Mouse (Mus musculus) neural tube, embryonic 10.5 days (tissue): ENCODE data around the gene Pde10a.

ENCODE experiments used
- DNase-seq: peaks from one replicate; pipeline ENCODE4 v3.0.0-alpha.2; 2017; ENCODE audit warnings: low spot score; ENCODE audit errors: extremely low spot score

The Pde10a gene

DNA sequence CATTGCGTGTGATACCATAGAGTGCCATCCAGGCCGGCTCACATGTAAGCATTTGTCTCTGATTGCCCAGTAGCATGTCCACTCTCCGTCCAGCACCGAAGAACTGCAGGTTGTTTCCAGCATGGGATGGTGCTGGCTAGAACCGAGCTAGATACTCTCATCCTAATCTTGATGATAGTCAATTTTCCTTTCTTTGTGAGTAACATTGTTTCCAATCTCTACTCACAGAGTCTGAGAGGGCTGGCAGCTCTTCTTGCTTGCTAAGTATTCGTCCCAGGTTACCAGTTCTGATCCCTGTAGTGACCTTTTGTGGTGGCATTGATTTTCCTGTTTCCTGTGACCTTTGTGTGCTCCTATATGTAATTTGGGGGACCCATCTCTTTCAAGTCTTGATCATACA, 356.5 kb downstream of the Pde10a start:
- DNase-seq, result no peak

DNA sequence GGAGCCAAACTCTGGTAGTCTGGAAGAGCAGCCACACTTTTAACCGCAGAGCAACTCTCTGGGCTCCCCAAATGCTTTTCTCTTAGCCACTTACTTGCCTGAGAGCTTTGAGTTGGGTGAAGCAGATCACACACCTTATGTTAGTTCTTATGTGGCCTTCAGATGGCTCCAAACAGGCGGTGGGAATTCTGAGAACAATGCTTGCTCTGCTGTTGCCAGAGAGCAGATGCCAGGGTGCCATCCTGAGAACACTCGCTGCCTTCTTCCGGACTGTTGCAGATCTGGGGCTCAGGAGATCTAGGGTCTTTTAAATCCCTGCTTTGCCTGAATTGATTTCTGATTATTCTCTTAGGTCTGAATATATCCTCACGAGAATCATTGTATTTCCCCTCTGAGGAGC, 359.5 kb downstream of the Pde10a start:
- no peak for DNase-seq

DNA sequence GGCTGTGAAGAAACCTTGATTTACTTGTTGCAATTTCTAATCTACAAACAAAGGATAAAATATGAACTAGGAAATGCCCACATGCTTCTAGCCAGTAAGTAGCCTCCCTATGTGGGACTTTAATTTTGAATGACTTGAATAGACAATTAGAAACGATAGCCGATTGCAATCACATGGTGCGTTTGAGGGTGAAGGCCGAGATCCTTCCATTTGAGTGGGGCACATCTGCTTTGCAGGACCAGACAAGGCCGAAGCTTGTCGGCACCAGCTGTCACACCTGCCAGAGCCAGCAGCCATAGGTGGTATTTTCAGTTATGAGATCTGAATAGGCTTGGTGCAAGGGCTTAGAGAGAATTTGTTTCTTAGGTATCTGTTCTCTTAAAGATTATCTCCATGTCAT, 360.7 kb downstream of the Pde10a start:
- DNase-seq, result no peak

DNA sequence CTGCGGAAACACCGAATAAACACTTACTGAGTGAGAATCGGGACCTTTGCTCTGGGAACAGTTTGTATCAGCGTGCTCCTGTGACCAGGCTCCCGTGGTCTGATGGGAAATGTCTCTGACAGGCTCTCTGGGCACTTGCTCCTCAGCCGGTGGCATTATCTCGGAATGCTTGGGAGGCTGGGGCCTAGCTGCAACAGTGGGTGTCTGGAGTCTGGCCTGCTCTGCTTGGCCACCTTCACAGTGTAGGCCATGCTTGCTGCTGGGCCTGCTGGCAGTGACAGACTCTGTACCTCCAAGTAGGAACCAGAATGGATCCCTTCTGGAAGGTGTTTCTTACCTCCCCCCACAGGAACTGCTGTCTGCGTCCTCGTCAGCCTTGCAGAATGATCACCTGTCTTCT, 362.9 kb downstream of the Pde10a start:
- DNase-seq, result no peak

DNA sequence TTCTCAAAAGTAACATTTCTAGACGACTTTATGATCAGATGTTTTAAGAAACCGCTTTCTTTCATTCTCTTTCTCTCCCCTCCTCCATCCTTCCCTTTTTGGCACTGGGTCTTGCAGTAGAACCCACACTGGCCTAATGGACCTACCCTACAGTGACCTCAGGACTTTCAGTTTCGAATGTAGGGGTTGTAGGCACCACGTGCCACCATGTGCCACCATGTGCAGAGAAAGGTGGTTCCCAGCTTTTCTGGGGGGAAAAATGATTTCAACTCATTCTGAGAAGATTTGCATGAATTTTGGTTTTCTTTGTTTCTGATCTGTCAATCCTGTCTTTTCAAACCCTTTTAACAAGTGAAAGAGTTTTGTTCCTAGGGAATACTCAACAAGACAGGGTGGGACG, 363.5 kb downstream of the Pde10a start:
- no peak for DNase-seq

DNA sequence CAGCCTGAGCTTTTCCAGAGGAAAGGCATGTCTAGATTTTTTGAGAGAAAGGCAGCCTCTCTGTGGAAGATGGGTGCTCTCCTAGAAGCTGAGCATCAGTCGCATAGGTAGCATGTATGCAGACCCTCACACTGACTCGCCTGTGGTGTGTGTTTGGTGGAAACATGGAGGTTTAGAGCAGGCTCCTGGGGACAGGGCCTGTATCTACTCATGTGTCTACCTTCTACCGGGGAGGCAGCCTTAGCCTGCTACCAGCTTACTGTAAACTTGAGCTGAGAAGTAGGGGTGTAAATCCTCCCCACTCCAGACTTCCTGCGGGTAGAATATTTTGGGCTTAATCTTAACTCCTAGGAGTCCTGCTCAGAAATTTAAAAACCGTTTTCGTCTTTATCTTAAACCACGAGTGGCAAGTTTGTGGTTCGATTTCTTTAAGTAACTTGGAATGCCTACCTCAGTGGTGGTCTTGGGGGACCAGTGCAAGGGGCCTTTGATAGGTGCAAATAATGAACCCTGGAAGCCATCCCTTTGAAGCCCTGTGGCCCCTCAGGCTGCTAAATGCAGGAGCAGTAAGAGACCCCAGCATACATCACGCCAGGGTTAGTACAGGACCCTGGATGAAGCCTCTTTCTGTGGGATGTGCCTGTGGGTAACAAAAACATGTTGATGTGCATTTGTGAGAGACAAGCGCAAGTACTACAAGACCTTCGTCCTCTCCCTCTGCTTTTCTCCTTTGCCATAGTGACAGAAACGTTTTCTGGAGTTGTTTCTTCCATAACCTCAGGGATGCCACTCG, 367.2 kb downstream of the Pde10a start:
- no peak for DNase-seq

DNA sequence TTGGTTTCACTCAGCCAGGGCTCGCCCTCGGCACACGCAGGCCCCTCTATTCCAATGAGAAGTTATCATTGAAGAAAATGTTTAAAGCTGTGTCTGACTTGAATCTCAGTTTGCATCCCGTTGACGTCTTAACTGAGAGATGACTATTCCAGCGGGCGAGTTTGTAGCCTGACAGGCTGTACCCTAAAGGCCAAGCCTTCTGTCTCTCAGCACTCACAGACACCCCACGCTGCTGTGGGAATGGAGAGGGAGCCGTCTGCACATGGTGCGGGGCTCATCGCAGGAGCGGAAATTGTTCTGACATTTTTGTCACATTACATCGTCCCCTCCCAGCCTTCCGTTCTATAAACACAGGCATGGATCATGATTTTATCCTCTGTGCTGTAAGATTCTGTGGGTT, 370.8 kb downstream of the Pde10a start:
- DNase-seq, result no peak

DNA sequence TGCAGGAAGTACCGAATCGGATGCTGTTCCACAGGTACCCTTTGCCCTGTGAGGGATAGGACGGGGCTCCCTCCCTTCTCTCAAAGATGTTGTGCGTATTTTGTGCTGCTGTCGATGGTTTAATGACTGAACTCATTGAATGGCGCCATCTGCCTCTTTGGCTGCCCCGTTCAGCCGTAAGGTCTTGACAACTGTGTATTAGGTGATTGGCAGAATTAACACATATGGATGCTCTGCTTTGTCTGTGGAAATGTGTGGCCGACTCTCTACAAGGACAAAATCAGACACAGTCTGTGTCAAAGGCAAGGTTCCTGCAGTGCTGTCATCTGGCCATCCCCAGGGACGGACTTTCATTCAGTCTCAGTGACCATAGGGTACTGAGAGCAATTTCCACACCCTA, 372.6 kb downstream of the Pde10a start:
- no peak for DNase-seq

DNA sequence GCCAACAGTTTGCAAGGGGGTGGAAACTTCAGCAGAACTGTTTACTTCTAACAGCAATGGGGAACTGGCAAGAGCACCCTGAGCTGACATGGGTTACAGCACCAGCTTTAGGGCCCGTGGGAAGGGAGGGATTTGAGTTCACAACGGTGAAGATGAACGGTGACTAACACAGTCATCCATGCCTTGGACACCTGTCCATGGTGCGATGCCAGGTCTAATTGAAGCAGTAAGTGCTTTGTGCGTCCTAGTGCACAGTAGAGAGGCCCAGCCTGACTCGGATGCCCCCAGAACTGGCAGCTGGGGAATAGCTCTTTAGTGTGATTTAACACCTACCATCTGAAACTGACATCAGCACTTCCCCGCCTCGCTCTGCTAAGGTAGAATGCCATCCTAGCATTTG, 373.0 kb downstream of the Pde10a start:
- DNase-seq, result no peak

DNA sequence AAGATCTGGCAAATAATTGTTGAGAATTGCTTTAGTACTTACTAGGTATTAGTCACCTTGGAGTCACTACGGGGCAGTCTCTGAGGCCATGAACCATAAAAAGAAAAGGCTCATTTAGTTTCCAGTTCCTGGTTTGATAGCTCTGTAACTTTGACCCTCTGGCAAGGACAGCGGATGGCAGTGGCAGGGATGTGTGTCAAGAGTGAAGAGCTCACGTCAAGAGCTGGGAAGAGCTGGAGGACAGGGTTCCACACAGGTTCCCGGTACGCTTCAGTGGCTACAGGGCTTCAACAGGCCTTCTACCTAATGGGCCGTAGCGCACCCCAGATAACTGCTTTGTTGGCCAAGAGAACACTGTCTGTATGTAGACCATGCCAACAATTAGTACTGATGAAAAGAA, 374.0 kb downstream of the Pde10a start:
- no peak for DNase-seq

DNA sequence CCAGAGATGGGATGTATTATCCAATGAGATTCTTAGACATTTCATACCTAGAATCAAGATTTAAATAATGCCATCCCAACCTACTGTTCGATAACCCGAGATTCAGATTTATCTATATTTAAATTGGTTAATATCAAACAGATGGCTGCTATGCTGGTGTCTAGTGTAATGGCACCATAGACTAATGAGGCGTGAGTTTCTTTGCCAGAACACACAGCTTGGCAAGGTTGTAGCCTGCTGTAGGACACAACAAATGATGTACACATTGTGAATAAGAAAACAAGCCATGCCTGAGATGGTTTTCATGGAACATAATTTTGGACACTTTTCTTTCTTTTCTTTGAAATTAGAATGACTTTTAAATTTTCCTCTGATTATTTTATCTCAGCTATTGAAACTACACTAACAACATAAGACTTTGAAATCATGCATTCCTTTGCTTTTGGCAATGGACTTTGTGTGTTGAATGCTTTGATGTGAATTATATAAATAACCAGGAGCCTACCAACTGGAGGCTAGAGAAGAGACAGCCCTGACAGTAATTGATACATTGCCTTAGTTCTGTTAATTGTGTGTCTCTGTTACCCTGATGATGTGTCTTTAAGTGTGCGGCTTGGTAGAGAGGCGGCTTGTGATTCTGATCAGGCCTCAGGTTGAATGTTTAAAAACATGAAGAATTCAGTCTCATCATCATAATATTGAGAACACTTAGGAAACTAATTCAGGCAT, 378.5 kb downstream of the Pde10a start:
- no peak for DNase-seq

DNA sequence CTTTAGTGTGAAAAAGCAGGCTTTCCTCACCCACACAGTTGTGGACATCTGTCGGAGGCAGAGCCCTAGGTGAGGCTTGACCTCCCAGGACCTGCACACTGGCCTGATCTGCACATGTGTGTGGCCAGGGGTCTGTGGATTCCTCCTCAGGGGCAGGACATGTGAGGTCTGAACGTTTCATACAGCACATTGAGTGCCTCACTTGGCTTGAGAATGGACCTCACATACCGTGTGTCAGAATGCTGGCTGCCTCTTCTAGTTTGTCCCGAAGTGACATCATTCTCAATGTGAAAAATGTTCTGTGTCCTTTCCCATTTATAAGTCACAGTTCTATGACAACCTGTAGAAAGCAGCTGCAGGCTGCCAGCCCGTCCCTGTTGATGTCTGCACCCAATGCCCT, 385.4 kb downstream of the Pde10a start:
- DNase-seq, result no peak

DNA sequence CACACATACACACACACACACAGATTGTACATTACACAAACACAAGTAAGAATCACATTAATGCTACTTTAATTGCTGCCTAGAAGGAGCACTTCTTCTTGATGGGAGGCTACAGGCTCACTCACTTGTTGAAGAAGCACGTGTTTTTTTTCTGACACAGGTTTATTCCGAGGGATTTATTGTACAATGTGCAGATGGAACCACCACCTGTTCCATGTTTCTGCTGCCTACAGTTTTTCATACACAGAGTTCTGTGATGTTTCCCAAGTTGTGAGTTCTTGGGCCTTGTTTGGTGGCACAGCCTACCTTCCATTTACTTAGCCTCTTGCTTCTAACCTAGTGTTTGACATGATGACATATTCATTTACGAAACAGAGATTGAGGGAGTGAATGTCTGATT, 387.8 kb downstream of the Pde10a start:
- DNase-seq, result no peak

DNA sequence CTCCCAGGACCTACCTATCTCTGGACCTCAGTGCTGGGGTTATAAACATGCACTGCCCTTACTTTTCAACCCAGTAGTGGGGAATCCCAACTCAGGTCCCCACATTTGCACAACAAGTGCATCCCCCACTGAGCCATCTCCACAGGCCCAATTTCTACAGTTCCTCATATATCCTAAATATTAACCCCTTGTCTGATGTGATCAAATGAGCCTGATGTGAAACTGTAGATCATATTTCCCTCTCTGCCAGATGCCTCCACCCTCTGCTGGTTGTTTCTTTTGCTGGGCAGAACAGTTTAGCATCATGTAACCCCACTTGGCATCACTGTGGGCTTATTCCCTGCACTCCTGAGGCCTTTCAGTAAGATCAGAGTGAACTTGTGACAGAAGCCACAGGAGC, 390.5 kb downstream of the Pde10a start:
- no peak for DNase-seq

DNA sequence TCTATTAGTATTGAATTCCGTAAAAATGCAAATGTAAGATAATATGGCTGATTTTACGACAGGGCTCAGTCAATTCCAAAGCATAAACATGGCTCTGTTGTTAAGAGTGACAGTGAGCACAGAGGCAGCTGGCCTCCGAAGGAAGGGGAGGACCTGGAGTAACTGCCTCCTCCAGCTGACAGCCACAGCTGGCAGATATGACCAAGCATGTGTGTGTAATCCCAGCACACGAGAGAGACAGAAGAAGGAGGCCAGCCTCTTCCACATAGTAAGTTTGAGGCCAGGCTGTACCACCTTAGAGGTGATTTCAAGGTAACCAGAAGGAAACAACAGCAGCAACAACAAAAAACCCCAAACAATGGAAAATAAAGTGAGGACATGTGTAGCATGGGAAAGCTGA, 397.9 kb downstream of the Pde10a start:
- no peak for DNase-seq

DNA sequence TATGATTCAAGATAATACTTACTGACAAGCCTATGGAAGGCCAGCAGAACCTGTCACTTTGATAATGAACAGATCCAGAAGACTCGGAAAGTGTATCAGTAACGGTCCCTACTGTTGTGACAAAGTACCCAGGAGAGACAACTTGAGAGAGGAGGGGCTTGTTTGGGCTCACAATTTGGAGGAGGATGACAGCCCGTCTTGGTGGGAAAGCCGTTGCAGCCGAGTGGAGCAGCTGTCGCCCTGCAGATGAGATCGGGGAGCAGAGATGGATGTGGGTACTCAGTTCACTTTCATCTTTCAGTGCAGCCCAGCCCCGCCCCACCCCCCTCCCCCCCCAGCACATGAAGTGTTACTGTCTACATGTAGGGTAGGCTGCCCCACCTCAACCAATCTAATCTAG, 398.6 kb downstream of the Pde10a start:
- DNase-seq, result no peak

DNA sequence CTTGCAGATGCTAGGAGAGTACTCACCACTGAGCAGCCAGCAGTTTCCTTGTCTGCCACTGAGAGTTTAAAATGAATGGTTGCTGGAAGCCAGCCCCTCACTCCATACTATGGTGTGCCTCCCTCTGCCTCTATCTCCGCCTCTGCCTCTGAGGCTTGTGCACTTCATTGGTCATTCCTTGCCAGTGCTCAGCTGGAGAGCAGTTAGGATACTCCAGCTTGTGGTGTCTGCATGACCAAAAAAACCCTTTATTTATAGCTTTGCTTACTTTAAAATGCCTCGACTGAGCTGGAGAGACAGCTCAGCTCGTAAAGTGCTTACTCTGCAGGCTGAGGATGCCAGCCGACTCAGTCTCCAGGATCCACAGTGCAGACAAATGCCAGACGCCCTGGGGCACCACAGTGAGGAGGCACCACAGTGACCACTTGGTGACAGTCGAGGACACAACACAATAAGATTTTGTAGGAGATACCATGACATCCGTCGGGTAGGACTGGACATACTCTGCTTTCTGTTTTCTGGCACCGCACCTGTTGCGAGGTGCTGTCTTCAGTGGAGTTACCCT, 400.7 kb downstream of the Pde10a start:
- DNase-seq, result no peak

DNA sequence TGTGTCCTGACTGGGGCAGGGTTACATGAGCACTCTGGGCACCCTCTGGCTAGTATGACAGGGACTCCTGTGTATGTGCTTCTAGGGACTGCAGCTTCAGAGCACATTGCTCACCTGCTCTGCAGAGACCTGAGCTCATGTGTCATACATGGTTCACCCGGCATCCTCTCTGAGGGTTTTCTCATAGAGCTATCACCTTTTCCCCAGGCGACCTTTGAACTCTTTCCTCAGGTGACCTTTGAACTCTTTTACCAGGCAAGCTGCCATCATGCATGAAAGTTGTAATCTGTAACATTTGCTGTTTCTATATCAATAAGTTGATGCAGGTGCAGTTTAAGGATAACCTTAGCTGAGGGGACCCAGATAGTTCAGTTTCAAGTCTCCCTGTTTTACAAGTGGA, 403.4 kb downstream of the Pde10a start:
- no peak for DNase-seq

DNA sequence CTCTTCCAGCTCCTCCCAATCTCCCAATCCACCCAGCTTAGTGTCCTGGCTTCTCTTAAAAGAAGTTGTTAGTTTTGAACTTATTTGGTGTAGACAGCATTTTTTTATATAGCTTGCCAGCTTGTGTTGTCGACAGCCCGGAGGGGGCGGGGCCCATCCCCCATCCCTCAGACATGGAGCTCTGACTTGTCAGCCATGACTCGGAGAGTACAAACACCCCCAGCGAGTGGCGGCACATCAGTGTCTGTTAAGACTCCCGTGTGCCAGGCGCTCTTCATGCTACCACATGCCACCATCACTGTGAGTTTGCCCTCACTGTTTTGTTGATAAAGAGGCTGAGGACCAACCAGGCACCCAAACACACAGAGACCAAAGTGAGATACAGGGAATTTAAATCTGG, 404.5 kb downstream of the Pde10a start:
- no peak for DNase-seq

DNA sequence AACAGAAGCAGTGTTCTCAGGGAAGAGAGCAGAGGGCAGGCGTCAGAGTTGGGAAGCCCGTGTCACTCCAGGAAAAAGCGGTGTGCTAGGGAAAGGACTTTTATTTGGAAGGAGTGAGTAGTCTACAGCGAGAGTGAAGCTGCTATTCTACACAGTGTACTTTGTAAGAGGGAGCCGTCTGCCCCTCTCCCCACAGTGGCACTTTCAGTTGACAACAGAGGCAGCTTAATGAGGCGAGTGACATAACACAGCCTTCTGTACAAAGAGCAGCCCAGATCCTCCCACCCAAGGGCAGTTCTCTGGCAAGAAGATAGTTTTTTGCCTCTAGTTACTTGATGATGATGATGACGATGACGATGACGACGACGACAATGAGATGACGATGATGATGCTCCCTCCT, 410.4 kb downstream of the Pde10a start:
- no peak for DNase-seq

DNA sequence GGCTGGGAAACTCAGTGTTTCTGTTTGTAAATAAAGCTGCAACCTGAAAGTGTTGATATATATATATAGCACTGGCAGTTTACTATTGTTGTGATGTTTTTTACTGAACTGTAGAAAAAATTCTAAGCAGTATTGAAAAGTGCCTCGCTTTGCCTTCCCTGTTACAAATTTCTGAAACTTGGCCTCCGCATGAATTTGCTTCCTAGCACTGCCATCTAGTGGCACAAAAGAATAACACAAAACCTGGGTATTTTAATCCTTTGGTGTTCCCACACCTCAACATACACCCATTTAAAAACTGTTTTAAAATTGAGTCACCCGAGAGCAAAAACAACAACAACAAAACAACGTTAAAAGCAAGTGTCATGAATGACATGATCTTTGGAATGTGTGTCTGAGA, 411.4 kb downstream of the Pde10a start:
- DNase-seq, result no peak

DNA sequence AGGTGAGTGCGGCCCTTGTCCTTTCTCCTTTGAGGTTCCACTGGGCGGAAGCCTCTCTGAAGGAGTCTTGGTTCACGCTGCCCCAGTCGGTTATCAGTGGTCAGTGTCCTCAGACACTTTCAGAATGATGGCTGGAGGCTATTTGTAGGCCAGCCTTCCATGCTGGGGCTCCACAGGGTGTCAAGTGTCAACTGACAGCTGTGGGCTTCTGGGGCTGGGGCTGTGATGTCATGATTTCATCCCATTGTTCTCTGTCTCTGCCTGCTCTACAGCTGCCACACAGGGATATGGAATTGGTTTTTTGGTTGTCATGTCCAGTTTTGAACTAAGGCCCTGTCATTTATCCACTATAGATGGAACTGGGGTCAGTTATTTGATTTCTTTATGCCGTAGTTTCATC, 426.4 kb downstream of the Pde10a start:
- no peak for DNase-seq

DNA sequence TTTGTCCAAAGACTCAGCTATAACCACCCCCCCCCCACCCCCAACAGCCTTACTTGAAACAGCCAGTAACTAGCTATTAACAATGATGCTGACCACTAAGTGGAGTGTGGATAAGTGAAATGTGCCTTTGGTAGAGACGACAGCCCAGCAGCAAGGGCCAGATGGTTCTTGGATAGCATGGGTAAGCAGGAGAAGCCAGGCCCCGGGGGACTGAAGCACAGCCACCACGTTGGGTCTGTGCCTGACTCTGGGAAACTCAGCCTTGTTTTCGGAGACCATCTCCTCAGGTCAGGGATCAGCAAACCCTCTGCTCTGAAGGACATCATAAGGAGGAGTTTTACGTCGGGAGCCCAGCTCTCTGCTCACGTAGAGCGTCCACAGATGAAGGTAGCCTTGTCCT, 427.8 kb downstream of the Pde10a start:
- DNase-seq, result no peak
